Mouse (Mus musculus) colon, adult 2 months (tissue): Measurements from ENCODE around the gene Fancl. TPM values are rescaled to one million over a fixed set of nuclear protein-coding genes. Genes with fewer than 3 reads are reported as not detected.

Source experiments
- polyA plus RNA-seq: library from polyadenylated mRNA; depleted of rRNA; stranded (reverse); fragments of >200 nt; gene quantifications from 2 replicates; pipeline ENCODE4 v1.2.3, GENCODE M21; 2012; rRNA removed

Gene Fancl
- 1.1 and 1.8 TPM in 2 replicates for polyA plus RNA-seq

GRCm38 (mm10) chr11:26385971-26386370 is at the start of gene Fancl:
Gene Fancl, plus strand, starts transcription at chr11:26386135.

Other genes with a start within 250 kb of the Fancl start
- not detected in 2 replicates for gene 5730522E02Rik, start 175.4 kb upstream of the Fancl start, polyA plus RNA-seq
- gene Gm6899, start 207.1 kb downstream of the Fancl start, polyA plus RNA-seq: not detected in 2 replicates
- gene Vrk2, start 207.9 kb downstream of the Fancl start, polyA plus RNA-seq: 0.80 and 1.2 TPM in 2 replicates